Mouse (Mus musculus) C2C12 (cell line): Measurements from ENCODE around the gene Mphosph9.

Source experiments
- CEBPB ChIP-seq: IDR thresholded peaks from one replicate; pipeline ENCODE4 v1.6.1; 2011; ENCODE audit warnings: low read depth, mild to moderate bottlenecking, control low read depth, moderate library complexity
- CTCF ChIP-seq: IDR thresholded peaks from one replicate; pipeline ENCODE4 v1.5.1; 2011; ENCODE audit not compliant: control insufficient read depth, insufficient read depth, insufficient read length
- FOSL1 ChIP-seq: IDR thresholded peaks from one replicate; pipeline ENCODE4 v1.8.0; 2011; ENCODE audit warnings: mild to moderate bottlenecking, low read length; ENCODE audit not compliant: poor library complexity, insufficient read depth, severe bottlenecking
- MAX ChIP-seq: IDR thresholded peaks from one replicate; pipeline ENCODE4 v1.6.1; 2011; ENCODE audit warnings: mild to moderate bottlenecking, control low read depth
- MYOD1 ChIP-seq: IDR thresholded peaks from one replicate; pipeline ENCODE4 v1.6.1; 2011; ENCODE audit warnings: low read depth; ENCODE audit not compliant: control insufficient read depth, insufficient read length
- MYOG ChIP-seq: IDR thresholded peaks from one replicate; pipeline ENCODE4 v1.6.1; 2011; ENCODE audit not compliant: control insufficient read depth, insufficient read length; ENCODE audit errors: extremely low read depth
- USF1 ChIP-seq: IDR thresholded peaks from one replicate; pipeline ENCODE4 v1.6.1; 2011; ENCODE audit warnings: low read depth, mild to moderate bottlenecking, control low read depth, moderate library complexity

DNA sequence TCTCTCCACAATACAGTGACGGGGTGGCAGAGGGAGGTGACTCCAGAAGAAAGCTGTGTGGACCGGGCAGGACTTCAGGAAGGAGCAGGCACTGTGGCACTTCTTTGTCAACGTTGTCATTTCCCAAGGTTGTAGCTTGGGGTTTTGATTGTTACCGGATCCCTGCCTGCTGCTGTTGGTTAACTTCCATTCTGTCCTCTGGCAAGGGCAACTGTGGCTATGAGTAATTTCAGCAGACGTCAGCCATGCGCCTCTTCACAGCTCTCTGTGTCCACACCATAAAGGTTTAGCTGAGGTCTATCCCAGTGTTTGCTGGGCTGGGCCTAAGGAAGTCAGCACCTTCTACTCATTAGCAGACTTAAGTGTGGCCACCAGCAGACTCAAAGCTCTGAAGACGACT lies 82.9 kb downstream of the Mphosph9 start:
- TF ChIP-seq CEBPB, result no peak
- TF ChIP-seq CTCF, result no peak
- no peak for TF ChIP-seq MAX
- TF ChIP-seq MYOG, result no peak
- no peak for TF ChIP-seq MYOD1
- no peak for TF ChIP-seq USF1
- TF ChIP-seq FOSL1, result no peak
